Mouse (Mus musculus) CH12.LX (cell line): Measurements from ENCODE around the gene Gpat2. TPM values are rescaled to one million over a fixed set of nuclear protein-coding genes. Genes with fewer than 3 reads are reported as not detected.

Source experiments
- DNase-seq: peaks from one replicate; pipeline ENCODE4 v3.0.0-alpha.2; 2013; ENCODE audit errors: extremely low read depth
- H3K27ac ChIP-seq: 2 replicates; pipeline ENCODE4 v1.5.1; 2012; ENCODE audit warnings: low read depth, mild to moderate bottlenecking, control low read depth, moderate library complexity; ENCODE audit not compliant: insufficient read depth
- H3K27me3 ChIP-seq: replicated peaks from 2 replicates; pipeline ENCODE3; 2012; ENCODE audit warnings: inconsistent platforms
- H3K36me3 ChIP-seq, 2 experiments: replicated peaks in 1 of 2; 2 replicates each; pipeline versions ENCODE3 to v1.6.1; 2012; ENCODE audit warnings: inconsistent platforms in 1 of 2, low read length in 1 of 2, mild to moderate bottlenecking in 1 of 2, mixed read lengths in 1 of 2, moderate library complexity in 1 of 2; ENCODE audit not compliant: control insufficient read depth in 1 of 2, insufficient read depth in 1 of 2
- H3K4me1 ChIP-seq, 2 experiments: 2 replicates each; pipeline ENCODE4 v1.6.1; 2012; ENCODE audit warnings: inconsistent platforms in 1 of 2, moderate library complexity in 1 of 2; ENCODE audit not compliant: insufficient read depth in 2 of 2, control insufficient read depth in 1 of 2
- H3K4me2 ChIP-seq: 2 replicates; pipeline ENCODE4 v1.6.1; 2012; ENCODE audit warnings: low read depth, mild to moderate bottlenecking, control low read depth; ENCODE audit not compliant: poor library complexity, insufficient read depth, severe bottlenecking
- H3K4me3 ChIP-seq, 3 experiments: fragments of 150-350 bp in 1 of 3; sonication (generic) in 1 of 3; replicated peaks in 1 of 3; 2 replicates each; pipeline versions ENCODE3 to v1.5.1; 2011 to 2012; ENCODE audit warnings: low read depth in 2 of 3, low read length in 2 of 3, mild to moderate bottlenecking in 2 of 3, moderate library complexity in 2 of 3, control low read depth in 1 of 3, improper control_type of control experiment in 1 of 3, inconsistent platforms in 1 of 3, mixed read lengths in 1 of 3; ENCODE audit not compliant: poor library complexity in 1 of 3
- H3K79me2 ChIP-seq: replicated peaks from 2 replicates; pipeline ENCODE4 v1.6.1; 2012; ENCODE audit warnings: mild to moderate bottlenecking, moderate library complexity; ENCODE audit not compliant: control insufficient read depth, poor library complexity, insufficient read depth, severe bottlenecking; ENCODE audit errors: extremely low read depth
- H3K9ac ChIP-seq: 2 replicates; pipeline ENCODE4 v1.6.1; 2012; ENCODE audit warnings: low read depth, mild to moderate bottlenecking, control low read depth, moderate library complexity; ENCODE audit not compliant: insufficient read depth
- H3K9me3 ChIP-seq: replicated peaks from 2 replicates; pipeline ENCODE3; 2012; ENCODE audit warnings: low read length, inconsistent platforms, mixed read lengths
- ETS1 ChIP-seq: conservative IDR thresholded peaks from 2 replicates; pipeline ENCODE4 v1.6.1; 2012; ENCODE audit warnings: low read depth, mild to moderate bottlenecking, inconsistent platforms, low read length, improper control_type of control experiment, moderate library complexity
- NRF1 ChIP-seq: IDR thresholded peaks from 2 replicates; pipeline ENCODE4 v1.6.1; 2014; ENCODE audit warnings: low read depth, mild to moderate bottlenecking, inconsistent platforms, low read length, improper control_type of control experiment, moderate library complexity
- RCOR1 ChIP-seq: conservative IDR thresholded peaks from 2 replicates; pipeline ENCODE4 v1.6.1; 2012; ENCODE audit warnings: low read depth, mild to moderate bottlenecking, inconsistent platforms, low read length, improper control_type of control experiment
- SMC3 ChIP-seq: IDR thresholded peaks from 2 replicates; pipeline ENCODE4 v1.6.1; 2011; ENCODE audit warnings: low read depth, low read length, improper control_type of control experiment
- TCF12 ChIP-seq: IDR thresholded peaks from 2 replicates; pipeline ENCODE4 v1.6.1; 2014; ENCODE audit warnings: low read depth, mild to moderate bottlenecking, inconsistent platforms, low read length, improper control_type of control experiment
- ZC3H11A ChIP-seq: IDR thresholded peaks from 2 replicates; pipeline ENCODE4 v1.6.1; 2012; ENCODE audit warnings: low read depth, mild to moderate bottlenecking, inconsistent platforms, low read length, improper control_type of control experiment
- ZMIZ1 ChIP-seq: IDR thresholded peaks from 2 replicates; pipeline ENCODE4 v1.6.1; 2012; ENCODE audit warnings: low read depth, mild to moderate bottlenecking, inconsistent platforms, low read length, improper control_type of control experiment
- ZNF384 ChIP-seq: IDR thresholded peaks from 2 replicates; pipeline ENCODE4 v1.6.1; 2012; ENCODE audit warnings: low read depth, low read length, improper control_type of control experiment, inconsistent platforms
- dilution Hi-C: fragments of 300-500 bp; cut with MboI; formaldehyde crosslinking; loops from 2 replicates; pipeline ENCODE4 v1.14.3; 2020; ENCODE audit warnings: low sequenced_read_pairs; ENCODE audit not compliant: extremely low pct_unique_long_range_greater_than_20kb, extremely low pct_ligation_motif_present
- in situ Hi-C: fragments of 300-500 bp; cut with MboI; formaldehyde crosslinking; loops from 3 replicates; pipeline ENCODE4 v1.14.3; 2019; ENCODE audit warnings: low sequenced_read_pairs, low pct_ligation_motif_present, low pct_unique_long_range_greater_than_20kb, mixed read lengths
- polyA plus RNA-seq: library from polyadenylated mRNA; unstranded; fragments of >175 nt; gene quantifications from 2 replicates; pipeline ENCODE4 v1.2.1, GENCODE M21; 2012; ENCODE audit warnings: low read depth; ENCODE audit not compliant: insufficient read length
- total RNA-seq, 2 experiments: library from RNA; depleted of rRNA; stranded (reverse); fragments of 300-350 nt in 1 of 2; fragments of >200 nt in 1 of 2; gene quantifications; 2 replicates each; pipeline ENCODE4 v1.2.3; 2012 to 2014

Gpat2 gene
- total and polyA plus RNA-seq, 3 experiments = 0.19 to 0.63 (median 0.21) TPM

DNA sequence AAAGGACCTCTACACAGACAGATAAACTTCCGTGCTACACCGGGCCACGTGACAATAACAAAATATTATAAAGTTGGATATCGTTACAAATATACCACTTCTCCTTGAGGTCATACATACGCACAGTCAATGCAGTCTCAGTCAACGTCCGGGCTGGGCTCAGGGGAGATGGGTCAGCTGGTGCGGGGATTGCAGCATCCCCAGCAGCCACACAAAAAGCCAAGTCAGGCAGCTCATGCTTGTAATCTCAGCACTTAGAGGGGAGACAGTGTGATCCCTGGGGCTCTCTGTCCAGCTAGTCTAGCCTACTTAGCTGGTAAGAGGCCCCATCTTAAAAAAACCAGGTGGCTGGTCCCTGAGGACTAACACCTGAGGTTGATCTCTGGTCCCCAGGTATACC is 46.3 kb downstream of the Gpat2 start:
- H3K9ac ChIP-seq = no peak overlapping the region
- H3K9me3 ChIP-seq = no peaks in the 10 kb centered on the region
- H3K4me1 ChIP-seq = no peaks in the 10 kb centered on the region
- dilution Hi-C loops = no loop called here
- TF ChIP-seq ZMIZ1 (no peak), ETS1 (no peak)
- H3K79me2 ChIP-seq = no peaks in the 10 kb centered on the region
- no peak for DNase-seq
- no peak overlapping the region for H3K27ac ChIP-seq
- H3K4me2 ChIP-seq = no peak overlapping the region
- H3K27me3 ChIP-seq = peaks cover 79% of the 10 kb centered on the region
- no peaks in the 10 kb centered on the region for H3K36me3 ChIP-seq
- in situ Hi-C loops = no loop called here
- H3K4me3 ChIP-seq = no peak overlapping the region

DNA sequence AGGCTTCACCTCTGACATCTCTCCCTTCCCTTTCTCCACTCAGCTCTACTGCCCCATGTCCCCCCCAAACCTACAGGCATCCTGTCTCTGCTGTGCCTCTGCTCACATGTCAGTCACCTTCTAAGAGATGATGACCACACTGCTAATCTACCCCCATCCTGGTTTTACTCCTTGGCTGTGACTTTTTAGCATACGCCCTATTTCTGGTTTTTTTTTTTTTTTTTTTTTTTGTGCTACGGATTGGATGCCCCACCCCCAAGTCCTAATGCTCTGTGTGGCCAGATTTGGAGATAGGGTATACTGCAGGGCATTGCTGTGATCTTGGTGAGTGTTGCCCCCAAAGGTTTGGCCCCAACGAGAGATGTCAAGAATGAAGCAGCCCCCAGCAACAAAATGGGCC is 47.3 kb downstream of the Gpat2 start:
- dilution Hi-C loops (no loop called here), in situ Hi-C loops (no loop called here)
- Histone ChIP-seq H3K27me3 (peaks cover 83% of the 10 kb centered on the region), H3K4me1 (no peaks in the 10 kb centered on the region), H3K4me2 (no peak overlapping the region), H3K4me3 (no peak overlapping the region), H3K79me2 (no peaks in the 10 kb centered on the region), H3K36me3 (no peaks in the 10 kb centered on the region), H3K9ac (no peak overlapping the region), H3K9me3 (no peaks in the 10 kb centered on the region), H3K27ac (no peak overlapping the region)
- no peak for DNase-seq
- TF ChIP-seq ZNF384 (peak; percentile 53), RCOR1 (no peak)

DNA sequence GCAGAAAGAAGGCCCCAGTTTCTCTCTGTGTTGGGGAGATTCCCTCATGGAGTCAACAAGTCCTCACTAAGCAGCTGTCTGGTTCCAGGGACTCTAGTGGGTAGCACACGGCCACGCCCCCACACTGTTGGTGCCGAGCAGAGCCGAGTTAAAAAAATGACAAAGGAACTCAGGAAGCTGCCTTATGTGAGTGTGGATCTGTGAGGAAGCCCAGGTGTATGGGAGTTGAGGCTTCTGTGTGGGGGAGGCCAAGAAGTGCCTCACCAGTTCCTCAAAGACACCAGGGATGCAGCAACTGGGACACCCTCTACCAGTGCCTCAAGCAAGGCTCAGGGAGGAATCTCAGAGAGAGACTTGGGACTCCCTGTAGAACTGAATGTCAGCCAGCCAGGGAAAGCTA is 54.2 kb downstream of the Gpat2 start:
- TF ChIP-seq TCF12 (no peak), ZNF384 (no peak), SMC3 (no peak), RCOR1 (no peak)
- DNase-seq = no peak
- no peak overlapping the region for H3K27ac ChIP-seq
- no peaks in the 10 kb centered on the region for H3K79me2 ChIP-seq
- peaks cover 2% of the 10 kb centered on the region for H3K9me3 ChIP-seq
- dilution Hi-C loops = no loop called here
- in situ Hi-C loops = loop anchor here (25.0 kb wide), 1 partner anchor 208 kb away; no protein-coding TSS in a partner anchor
- H3K9ac ChIP-seq = no peak overlapping the region
- H3K36me3 ChIP-seq = no peaks in the 10 kb centered on the region
- H3K4me2 ChIP-seq = no peak overlapping the region
- peaks cover 85% of the 10 kb centered on the region for H3K27me3 ChIP-seq
- H3K4me3 ChIP-seq = no peak overlapping the region
- H3K4me1 ChIP-seq = 0 out of 4 replicates have a peak, but pooled peaks cover 0 to 6% of the 10 kb centered on the region in 2 experiments

DNA sequence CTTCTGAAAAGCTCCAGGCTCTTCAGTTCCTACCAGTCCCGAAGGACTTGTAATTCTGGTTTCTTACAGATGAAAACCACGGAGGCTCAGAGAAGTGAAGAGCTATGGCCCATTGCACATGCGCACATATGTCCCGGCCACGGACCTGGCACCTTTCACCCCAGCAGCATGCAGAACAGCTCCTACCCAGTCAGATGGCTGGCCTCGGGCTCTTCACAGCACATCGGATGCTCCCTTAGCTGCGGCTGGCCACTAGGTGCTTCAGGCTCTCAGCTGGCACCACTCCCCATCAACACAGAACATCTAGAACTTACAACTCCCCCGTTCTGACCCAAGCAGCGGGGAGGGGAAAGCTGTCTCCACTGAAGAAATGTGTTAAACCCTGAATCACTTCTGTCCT is 54.8 kb downstream of the Gpat2 start:
- dilution Hi-C loops = no loop called here
- TF ChIP-seq NRF1 (peak; percentile 58), ZC3H11A (no peak)
- TF ChIP-seq, all 38 proteins: peak for 1
- Histone ChIP-seq H3K27me3 (peaks cover 87% of the 10 kb centered on the region), H3K4me3 (no peak overlapping the region), H3K9ac (no peak overlapping the region), H3K79me2 (no peaks in the 10 kb centered on the region), H3K4me1 (0 out of 4 replicates have a peak, but pooled peaks cover 0 to 9% of the 10 kb centered on the region in 2 experiments), H3K9me3 (peaks cover 2% of the 10 kb centered on the region), H3K4me2 (no peak overlapping the region), H3K27ac (no peak overlapping the region), H3K36me3 (no peaks in the 10 kb centered on the region)
- in situ Hi-C loops = loop anchor here (25.0 kb wide), 1 partner anchor 208 kb away; no protein-coding TSS in a partner anchor
- no peak for DNase-seq
